Mouse (Mus musculus) MEL (cell line): ENCODE measurements around the gene Psenen. TPM values are rescaled to one million over a fixed set of nuclear protein-coding genes. Genes with fewer than 3 reads are reported as not detected.

Source experiments
- DNase-seq: peaks from one replicate; pipeline ENCODE4 v3.0.0; 2011; ENCODE audit warnings: low read depth, low spot score
- H3K27ac ChIP-seq: 2 replicates; pipeline ENCODE4 v1.5.1; 2012; ENCODE audit warnings: low read depth, mild to moderate bottlenecking, control low read depth, low read length, moderate library complexity; ENCODE audit not compliant: control insufficient read depth
- H3K27me3 ChIP-seq, 2 experiments: fragments of 150-350 bp in 1 of 2; sonication (generic) in 1 of 2; 2 replicates each; pipeline ENCODE4 v1.6.1; 2012; ENCODE audit warnings: low read length in 2 of 2, mild to moderate bottlenecking in 2 of 2, improper control_type of control experiment in 1 of 2, moderate library complexity in 1 of 2; ENCODE audit not compliant: insufficient read depth in 2 of 2, control insufficient read depth in 1 of 2
- H3K36me3 ChIP-seq, 2 experiments: 2 replicates each; pipeline ENCODE4 v1.6.1; 2012 to 2014; ENCODE audit warnings: low read length in 2 of 2, improper control_type of control experiment in 1 of 2, inconsistent platforms in 1 of 2, mild to moderate bottlenecking in 1 of 2; ENCODE audit not compliant: insufficient read depth in 2 of 2, control insufficient read depth in 1 of 2
- H3K4me1 ChIP-seq, 2 experiments: fragments of 150-350 bp in 1 of 2; sonication (generic) in 1 of 2; 2 replicates each; pipeline ENCODE4 v1.6.1; 2012; ENCODE audit warnings: low read length in 2 of 2, improper control_type of control experiment in 1 of 2, mild to moderate bottlenecking in 1 of 2; ENCODE audit not compliant: insufficient read depth in 2 of 2, control insufficient read depth in 1 of 2
- H3K4me3 ChIP-seq, 2 experiments: fragments of 150-350 bp in 1 of 2; sonication (generic) in 1 of 2; 2 replicates each; pipeline ENCODE4 v1.5.1; 2012; ENCODE audit warnings: low read depth in 2 of 2, low read length in 2 of 2, mild to moderate bottlenecking in 2 of 2, moderate library complexity in 2 of 2, control low read depth in 1 of 2, improper control_type of control experiment in 1 of 2; ENCODE audit not compliant: control insufficient read depth in 1 of 2, insufficient read depth in 1 of 2
- H3K79me2 ChIP-seq: 2 replicates; pipeline ENCODE4 v1.6.1; 2012; ENCODE audit warnings: mild to moderate bottlenecking, low read length, moderate library complexity; ENCODE audit not compliant: control insufficient read depth, poor library complexity, insufficient read depth
- H3K9ac ChIP-seq: 2 replicates; pipeline ENCODE4 v1.6.1; 2012; ENCODE audit warnings: low read depth, mild to moderate bottlenecking, control low read depth, low read length, moderate library complexity; ENCODE audit not compliant: control insufficient read depth, poor library complexity, severe bottlenecking
- H3K9me3 ChIP-seq: fragments of 150-350 bp; sonication (generic); replicated peaks from 2 replicates; pipeline ENCODE4 v1.6.1; 2012; ENCODE audit warnings: mild to moderate bottlenecking, low read length, improper control_type of control experiment, moderate library complexity; ENCODE audit not compliant: insufficient read depth
- BHLHE40 ChIP-seq: IDR thresholded peaks from 2 replicates; pipeline ENCODE4 v1.6.1; 2012; ENCODE audit warnings: low read depth, mild to moderate bottlenecking, inconsistent platforms, low read length, improper control_type of control experiment, borderline replicate concordance
- CHD1 ChIP-seq: IDR thresholded peaks from 2 replicates; pipeline ENCODE4 v1.6.1; 2012; ENCODE audit warnings: low read depth, mild to moderate bottlenecking, inconsistent platforms, low read length, improper control_type of control experiment
- CTCF ChIP-seq, 3 experiments: IDR thresholded peaks in 2 of 3; conservative IDR thresholded peaks in 1 of 3; 2 replicates each; pipeline ENCODE4 v1.5.1; 2011 to 2012; ENCODE audit warnings: low read length in 3 of 3, low read depth in 2 of 3, mild to moderate bottlenecking in 2 of 3, improper control_type of control experiment in 1 of 3, inconsistent platforms in 1 of 3, mixed read lengths in 1 of 3, moderate library complexity in 1 of 3; ENCODE audit not compliant: control insufficient read depth in 1 of 3, insufficient read depth in 1 of 3, poor library complexity in 1 of 3, severe bottlenecking in 1 of 3
- E2F4 ChIP-seq: IDR thresholded peaks from 2 replicates; pipeline ENCODE4 v1.6.1; 2011; ENCODE audit warnings: low read depth, low read length, improper control_type of control experiment, borderline replicate concordance
- ELF1 ChIP-seq: IDR thresholded peaks from 2 replicates; pipeline ENCODE4 v1.6.1; 2014; ENCODE audit warnings: low read depth, mild to moderate bottlenecking, inconsistent platforms, low read length, improper control_type of control experiment, moderate library complexity
- EP300 ChIP-seq, 2 experiments: IDR thresholded peaks; 2 replicates each; pipeline ENCODE4 v1.6.1; 2011; ENCODE audit warnings: improper control_type of control experiment in 2 of 2, low read length in 2 of 2, low read depth in 1 of 2, mild to moderate bottlenecking in 1 of 2
- JUND ChIP-seq: IDR thresholded peaks from 2 replicates; pipeline ENCODE4 v1.6.1; 2011; ENCODE audit warnings: low read depth, mild to moderate bottlenecking, improper control_type of control experiment, low read length
- KAT2A ChIP-seq: conservative IDR thresholded peaks from 2 replicates; pipeline ENCODE4 v1.6.1; 2012; ENCODE audit warnings: low read depth, low read length, improper control_type of control experiment, inconsistent platforms
- MAFK ChIP-seq: IDR thresholded peaks from 2 replicates; pipeline ENCODE4 v1.6.1; 2011; ENCODE audit warnings: low read depth, mild to moderate bottlenecking, low read length, improper control_type of control experiment, borderline replicate concordance
- MAZ ChIP-seq: IDR thresholded peaks from 2 replicates; pipeline ENCODE4 v1.6.1; 2012; ENCODE audit warnings: low read depth, mild to moderate bottlenecking, inconsistent platforms, low read length, improper control_type of control experiment
- MEF2A ChIP-seq: IDR thresholded peaks from 2 replicates; pipeline ENCODE4 v1.6.1; 2014; ENCODE audit warnings: low read depth, mild to moderate bottlenecking, inconsistent platforms, low read length, improper control_type of control experiment; ENCODE audit not compliant: poor library complexity, insufficient replicate concordance, severe bottlenecking; ENCODE audit errors: extremely low read depth
- MXI1 ChIP-seq: IDR thresholded peaks from 2 replicates; pipeline ENCODE4 v1.6.1; 2011; ENCODE audit warnings: mild to moderate bottlenecking, low read depth, low read length, improper control_type of control experiment
- MYC ChIP-seq: IDR thresholded peaks from 2 replicates; pipeline ENCODE4 v1.6.1; 2011; ENCODE audit warnings: low read depth, mild to moderate bottlenecking, low read length, improper control_type of control experiment, moderate library complexity
- NELFE ChIP-seq: IDR thresholded peaks from 2 replicates; pipeline ENCODE4 v1.6.1; 2011; ENCODE audit warnings: low read depth, low read length, improper control_type of control experiment
- POLR2A ChIP-seq, 2 experiments: IDR thresholded peaks; 2 replicates each; pipeline ENCODE4 v1.6.1; 2011 to 2012; ENCODE audit warnings: low read length in 2 of 2, mild to moderate bottlenecking in 2 of 2, control low read depth in 1 of 2, improper control_type of control experiment in 1 of 2, low read depth in 1 of 2, moderate library complexity in 1 of 2; ENCODE audit not compliant: control insufficient read depth in 1 of 2, insufficient read depth in 1 of 2, poor library complexity in 1 of 2
- POLR2AphosphoS2 ChIP-seq: IDR thresholded peaks from 2 replicates; pipeline ENCODE4 v1.6.1; 2011; ENCODE audit warnings: low read length, improper control_type of control experiment
- RAD21 ChIP-seq: IDR thresholded peaks from 2 replicates; pipeline ENCODE4 v1.6.1; 2011; ENCODE audit warnings: mild to moderate bottlenecking, low read depth, low read length, improper control_type of control experiment
- RCOR1 ChIP-seq: IDR thresholded peaks from 2 replicates; pipeline ENCODE4 v1.6.1; 2012; ENCODE audit warnings: low read depth, mild to moderate bottlenecking, inconsistent platforms, low read length, improper control_type of control experiment
- SIN3A ChIP-seq: IDR thresholded peaks from 2 replicates; pipeline ENCODE4 v1.6.1; 2012; ENCODE audit warnings: low read length, improper control_type of control experiment, inconsistent platforms
- SMC3 ChIP-seq: IDR thresholded peaks from 2 replicates; pipeline ENCODE4 v1.6.1; 2011; ENCODE audit warnings: low read depth, low read length, improper control_type of control experiment
- TBP ChIP-seq: IDR thresholded peaks from 2 replicates; pipeline ENCODE4 v1.8.0; 2011; ENCODE audit warnings: low read depth, low read length, improper control_type of control experiment
- UBTF ChIP-seq: IDR thresholded peaks from 2 replicates; pipeline ENCODE4 v1.6.1; 2012; ENCODE audit warnings: low read depth, mild to moderate bottlenecking, inconsistent platforms, low read length, improper control_type of control experiment, moderate library complexity, borderline replicate concordance; ENCODE audit not compliant: insufficient read depth
- USF2 ChIP-seq, 2 experiments: IDR thresholded peaks; 2 replicates each; pipeline ENCODE4 v1.6.1; 2011 to 2012; ENCODE audit warnings: improper control_type of control experiment in 2 of 2, low read length in 2 of 2, borderline replicate concordance in 1 of 2, inconsistent platforms in 1 of 2, low read depth in 1 of 2, mild to moderate bottlenecking in 1 of 2; ENCODE audit not compliant: insufficient read depth in 1 of 2
- ZMIZ1 ChIP-seq: IDR thresholded peaks from 2 replicates; pipeline ENCODE4 v1.6.1; 2012; ENCODE audit warnings: low read depth, mild to moderate bottlenecking, inconsistent platforms, low read length, improper control_type of control experiment, moderate library complexity
- ZNF384 ChIP-seq: IDR thresholded peaks from 2 replicates; pipeline ENCODE4 v1.6.1; 2012; ENCODE audit warnings: low read depth, mild to moderate bottlenecking, inconsistent platforms, low read length, improper control_type of control experiment
- polyA plus RNA-seq, 2 experiments: library from polyadenylated mRNA; stranded (reverse) in 1 of 2; unstranded in 1 of 2; fragments of >175 nt in 1 of 2; fragments of >200 nt in 1 of 2; gene quantifications; 2 replicates each; pipeline versions ENCODE4 v1.2.1 to v1.2.4; 2012; ENCODE audit warnings: low replicate concordance in 2 of 2, low read depth in 1 of 2; ENCODE audit not compliant: insufficient read length in 2 of 2, insufficient read depth in 1 of 2, missing spikeins in 1 of 2
- total RNA-seq: library from RNA; depleted of rRNA; stranded (reverse); fragments of 300-350 nt; gene quantifications from 2 replicates; pipeline ENCODE4 v1.2.3, GENCODE M21; 2012

The Psenen gene
- total and polyA plus RNA-seq, 3 experiments, result 60.8 to 157 TPM; not detected in 1

- no peaks in the 10 kb centered on the region for H3K27me3 ChIP-seq
- no peaks in the 10 kb centered on the region; the same call in 1 of the 2 replicates for H3K79me2 ChIP-seq
- TF ChIP-seq RAD21 (no peak), ELF1 (no peak), CTCF (IDR thresholded peaks at IDR 0.05 in 2 of 3, conservative IDR thresholded peaks at IDR 0.05 in 1 of 3; ENCODE audit: control insufficient read depth in 1 of 3, insufficient read depth in 1 of 3, low read depth in 2 of 3, low read length in 3 of 3, poor library complexity in 1 of 3, severe bottlenecking in 1 of 3) (no peak), POLR2AphosphoS2 (no peak), USF2 (IDR thresholded peaks at IDR 0.05; ENCODE audit: borderline replicate concordance in 1 of 2, insufficient read depth in 1 of 2, low read depth in 1 of 2, low read length in 2 of 2) (no peak), NELFE (no peak), EP300 (IDR thresholded peaks at IDR 0.05; ENCODE audit: low read depth in 1 of 2, low read length in 2 of 2) (no peak), TBP (no peak), MEF2A (no peak), MAFK (no peak), MYC (no peak), JUND (no peak), KAT2A (no peak), RCOR1 (no peak)
- no peaks in the 10 kb centered on the region for H3K9me3 ChIP-seq
- no peak overlapping the region for H3K9ac ChIP-seq
- no peak overlapping the region for H3K4me3 ChIP-seq
- H3K4me1 ChIP-seq, result peaks cover 0 to 15% of the 10 kb centered on the region in 2 experiments; a peak in 2 of 4 replicates
- no peak overlapping the region for H3K27ac ChIP-seq
- no peak for DNase-seq
- H3K36me3 ChIP-seq, result peaks cover 0 to 7% of the 10 kb centered on the region in 2 experiments; a peak in 2 of 4 replicates
Observed at GRCm38 (mm10) chr7:30531291-30531815, 32.1 kb downstream of the Psenen start.

GRCm38 (mm10) chr7:30526981-30527380 lies 36.4 kb downstream of the Psenen start:
- Histone ChIP-seq H3K27me3 (no peaks in the 10 kb centered on the region), H3K36me3 (no peaks in the 10 kb centered on the region), H3K9ac (no peak overlapping the region)

More at GRCm38 (mm10) chr7:30526981-30527380, 36.4 kb downstream of the Psenen start:
- TF ChIP-seq SMC3 (no peak), ZNF384 (no peak), MAZ (no peak), RAD21 (no peak), JUND (no peak), SIN3A (no peak), ZMIZ1 (no peak), UBTF (no peak), MXI1 (no peak), ELF1 (no peak), BHLHE40 (no peak), POLR2A (IDR thresholded peaks at IDR 0.05; ENCODE audit: control insufficient read depth in 1 of 2, insufficient read depth in 1 of 2, low read depth in 1 of 2, low read length in 2 of 2, poor library complexity in 1 of 2) (no peak), TBP (no peak), NELFE (no peak), E2F4 (no peak), CHD1 (no peak)
- TF ChIP-seq, all 39 proteins: peak for 0
- DNase-seq, result no peak
- H3K79me2 ChIP-seq, result no peaks in the 10 kb centered on the region
- no peak overlapping the region for H3K4me3 ChIP-seq
- H3K4me1 ChIP-seq, result peaks cover 0 to 5% of the 10 kb centered on the region in 2 experiments; a peak in 1 of 4 replicates
- no peaks in the 10 kb centered on the region for H3K9me3 ChIP-seq
- H3K27ac ChIP-seq, result no peak overlapping the region
